Mouse (Mus musculus) ES-Bruce4 (cell line): ENCODE measurements around the gene Nin.

Source experiments
- CTCF ChIP-seq: IDR thresholded peaks from one replicate; pipeline ENCODE4 v1.8.1; 2011; ENCODE audit warnings: low read depth, low read length
- POLR2A ChIP-seq: IDR thresholded peaks from one replicate; pipeline ENCODE4 v1.8.1; 2011; ENCODE audit warnings: low read length; ENCODE audit not compliant: insufficient read depth

GRCm38 (mm10) chr12:70129105-70129504 is 15.6 kb upstream of the Nin start:
- TF ChIP-seq POLR2A (no peak), CTCF (no peak)
